Mouse (Mus musculus) hindbrain, embryonic 16.5 days (tissue): Measurements from ENCODE around the gene Hist3h2a. TPM values are rescaled to one million over a fixed set of nuclear protein-coding genes. Genes with fewer than 3 reads are reported as not detected.

Experiments used
- ATAC-seq: fragments of 200-750 bp; cut with Nextera tagmentation; 2 replicates; pipeline ENCODE4 v1.8.0; 2017; ENCODE audit warnings: moderate TSS enrichment, moderate library complexity
- H3K27ac ChIP-seq: fragments of 300-500 bp; sonication (generic); 2 replicates; pipeline ENCODE4 v1.5.1; 2014; ENCODE audit warnings: low read depth, mild to moderate bottlenecking, control low read depth, low read length, moderate library complexity
- H3K27me3 ChIP-seq: fragments of 300-500 bp; sonication (generic); replicated peaks from 2 replicates; pipeline ENCODE4 v1.6.1; 2014; ENCODE audit warnings: low read length; ENCODE audit not compliant: control insufficient read depth, insufficient read depth
- H3K36me3 ChIP-seq: fragments of 300-500 bp; sonication (generic); 2 replicates; pipeline ENCODE4 v1.6.1; 2014; ENCODE audit warnings: mild to moderate bottlenecking, low read length, moderate library complexity, mixed read lengths; ENCODE audit not compliant: control insufficient read depth, insufficient read depth
- H3K4me1 ChIP-seq: fragments of 300-500 bp; sonication (generic); 2 replicates; pipeline ENCODE4 v1.6.1; 2014; ENCODE audit warnings: low read depth, low read length; ENCODE audit not compliant: control insufficient read depth, insufficient read depth
- H3K4me2 ChIP-seq: fragments of 300-500 bp; sonication (generic); 2 replicates; pipeline ENCODE4 v1.6.1; 2014; ENCODE audit warnings: mild to moderate bottlenecking, low read length, control low read depth, moderate library complexity
- H3K4me3 ChIP-seq: fragments of 300-500 bp; sonication (generic); 2 replicates; pipeline ENCODE4 v1.5.1; 2014; ENCODE audit warnings: mild to moderate bottlenecking, low read length, control low read depth, moderate library complexity
- H3K9ac ChIP-seq: fragments of 300-500 bp; sonication (generic); 2 replicates; pipeline ENCODE4 v1.6.1; 2014; ENCODE audit warnings: low read depth, mild to moderate bottlenecking, control low read depth, low read length, moderate library complexity
- H3K9me3 ChIP-seq: fragments of 300-500 bp; sonication (generic); 2 replicates; pipeline ENCODE4 v1.6.1; 2014; ENCODE audit warnings: mild to moderate bottlenecking, low read length, moderate library complexity; ENCODE audit not compliant: control insufficient read depth
- WGBS: fragments of 180-500 bp; shearing (Covaris S2); extraction: QIAGEN DNeasy Blood & Tissue Kit; methylation state at CpG from one replicate; pipeline ENCODE4 v1.1.7; 2014; 5-methylcytosine and 5-hydroxymethylcytosine counted together
- polyA plus RNA-seq: library from polyadenylated mRNA; unstranded; fragments of >200 nt; fragmentation: Nextera tagmentation; extraction: Ambion mirVana; gene quantifications from 2 replicates; pipeline ENCODE4 v1.2.1, GENCODE M21; 2015

Gene Hist3h2a
- polyA plus RNA-seq, 1 experiment from 2014 or later = 89.6 TPM

GRCm38 (mm10) chr11:58926651-58927050 lies 27.8 kb upstream of the Hist3h2a start:
- no peak for ATAC-seq
- Histone ChIP-seq H3K27me3 (no peaks in the 10 kb centered on the region), H3K27ac (no peak overlapping the region), H3K9me3 (no peaks in the 10 kb centered on the region), H3K4me3 (no peak overlapping the region), H3K36me3 (peaks cover 4% of the 10 kb centered on the region), H3K9ac (no peak overlapping the region), H3K4me1 (no peaks in the 10 kb centered on the region), H3K4me2 (no peak overlapping the region)
- WGBS = 87% methylated on average over 2 of the region's 3 CpGs

DNA sequence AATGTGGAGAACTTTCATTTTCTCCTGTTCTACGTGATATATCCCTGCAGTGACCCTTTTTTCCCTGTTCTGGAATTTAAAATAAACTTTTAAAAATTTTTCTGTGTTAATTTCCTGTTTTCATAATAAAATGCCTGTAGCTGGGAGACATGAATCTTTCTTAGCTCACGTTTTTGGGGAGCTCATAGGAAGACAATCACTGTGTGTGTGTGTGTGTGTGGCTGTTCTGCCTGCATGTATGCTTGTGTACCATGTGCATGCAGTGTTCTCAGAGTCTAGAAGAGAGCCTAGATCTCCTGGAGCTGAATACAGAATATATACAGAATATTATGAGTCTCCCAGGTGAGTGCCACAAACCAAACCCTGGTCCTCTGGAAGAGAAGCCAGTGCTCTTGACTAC lies 27.4 kb upstream of the Hist3h2a start:
- H3K9me3 ChIP-seq = no peaks in the 10 kb centered on the region
- no peaks in the 10 kb centered on the region for H3K27me3 ChIP-seq
- no peaks in the 10 kb centered on the region for H3K4me1 ChIP-seq
- ATAC-seq = no peak
- H3K4me2 ChIP-seq = no peak overlapping the region
- no peak overlapping the region for H3K27ac ChIP-seq
- H3K9ac ChIP-seq = no peak overlapping the region
- no peak overlapping the region for H3K4me3 ChIP-seq
- H3K36me3 ChIP-seq = peaks cover 8% of the 10 kb centered on the region
- WGBS = 82% methylated on average over 2 of the region's 2 CpGs

DNA sequence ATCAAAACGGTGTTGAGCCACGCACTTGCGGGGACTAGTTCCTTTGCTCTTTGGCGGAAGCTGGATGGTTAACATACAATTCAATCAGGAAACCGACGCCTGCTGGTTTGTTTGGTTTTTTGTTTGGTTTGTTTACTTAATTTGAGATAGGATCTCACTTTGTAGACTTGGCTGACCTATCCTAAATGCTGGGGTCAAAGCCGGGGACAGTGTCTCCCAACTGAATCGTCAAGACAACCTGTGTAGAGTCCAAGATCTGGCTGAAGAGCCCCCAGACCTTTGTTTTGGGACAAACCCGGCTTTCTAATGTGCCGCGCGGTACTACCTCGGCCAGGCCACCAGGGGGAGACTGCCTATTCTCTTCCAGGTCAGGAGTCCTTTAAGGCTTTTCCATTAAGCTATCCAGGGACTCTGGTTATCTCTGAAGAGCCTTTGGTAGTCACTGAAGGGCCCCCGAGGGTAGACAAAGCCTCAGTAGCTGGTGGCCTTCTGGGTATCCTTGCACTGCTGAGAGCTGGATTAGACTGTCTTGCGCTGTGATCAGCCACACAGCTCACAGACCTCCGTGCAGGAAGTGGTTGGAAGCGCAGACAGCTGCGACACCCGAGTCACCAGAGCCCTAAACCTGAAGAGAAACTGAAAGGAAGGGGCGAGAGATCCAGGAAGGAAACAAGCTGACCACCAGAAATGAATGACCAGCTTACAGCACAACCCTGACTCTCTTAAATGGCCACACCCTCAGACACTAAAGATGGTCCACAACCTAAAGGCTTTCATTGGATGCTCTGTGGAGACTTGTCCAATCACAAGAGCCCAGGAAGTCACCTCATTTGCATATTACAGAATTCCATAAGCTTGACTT lies 26.5 kb upstream of the Hist3h2a start:
- ATAC-seq = peak; percentile 56
- H3K36me3 ChIP-seq = peaks cover 17% of the 10 kb centered on the region
- H3K4me1 ChIP-seq = no peaks in the 10 kb centered on the region
- H3K9ac ChIP-seq = no peak overlapping the region
- H3K9me3 ChIP-seq = no peaks in the 10 kb centered on the region
- H3K27me3 ChIP-seq = no peaks in the 10 kb centered on the region
- peak overlapping the region; percentile 6 for H3K4me2 ChIP-seq
- 39% methylated on average over 20 of the region's 20 CpGs for WGBS
- H3K4me3 ChIP-seq = no peak overlapping the region
- H3K27ac ChIP-seq = no peak overlapping the region

GRCm38 (mm10) chr11:58929055-58929454 lies 25.4 kb upstream of the Hist3h2a start:
- Histone ChIP-seq H3K9me3 (no peaks in the 10 kb centered on the region), H3K4me1 (no peaks in the 10 kb centered on the region), H3K4me2 (no peak overlapping the region), H3K36me3 (peaks cover 21% of the 10 kb centered on the region), H3K27ac (no peak overlapping the region), H3K9ac (no peak overlapping the region), H3K27me3 (no peaks in the 10 kb centered on the region), H3K4me3 (no peak overlapping the region)
- ATAC-seq = no peak
- 77% methylated on average over 4 of the region's 4 CpGs for WGBS

- H3K9me3 ChIP-seq = no peaks in the 10 kb centered on the region
- 74% methylated on average over 3 of the region's 3 CpGs for WGBS
Observed at GRCm38 (mm10) chr11:58929641-58930040, 24.8 kb upstream of the Hist3h2a start.

DNA sequence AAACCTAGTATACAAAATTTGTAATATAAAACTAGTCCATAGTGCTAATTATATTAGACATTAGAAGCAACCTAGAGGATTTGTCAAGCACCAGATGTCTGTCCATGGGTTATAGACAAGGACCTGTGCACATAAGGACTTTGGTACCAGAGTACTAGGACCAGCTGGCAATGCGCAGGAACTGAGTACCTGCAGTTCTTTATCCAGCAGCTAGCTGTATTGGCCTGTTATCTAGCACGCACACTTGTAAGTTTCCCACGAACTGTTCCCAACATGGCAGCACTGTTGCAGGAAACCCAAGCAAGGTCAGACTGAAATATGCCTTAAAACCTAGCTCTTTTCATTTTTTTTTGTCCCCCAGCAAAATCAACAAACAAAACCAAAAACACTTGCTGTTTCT lies 24.2 kb upstream of the Hist3h2a start:
- WGBS = 88% methylated on average over 3 of the region's 3 CpGs
- Histone ChIP-seq H3K27ac (no peak overlapping the region), H3K4me1 (no peaks in the 10 kb centered on the region), H3K4me2 (no peak overlapping the region), H3K27me3 (no peaks in the 10 kb centered on the region), H3K9me3 (no peaks in the 10 kb centered on the region), H3K4me3 (no peak overlapping the region), H3K36me3 (peaks cover 25% of the 10 kb centered on the region), H3K9ac (no peak overlapping the region)
- no peak for ATAC-seq

More at GRCm38 (mm10) chr11:58929641-58930040, 24.8 kb upstream of the Hist3h2a start:
- no peak overlapping the region for H3K27ac ChIP-seq
- no peak overlapping the region for H3K9ac ChIP-seq
- H3K4me3 ChIP-seq = no peak overlapping the region
- no peak for ATAC-seq
- peaks cover 21% of the 10 kb centered on the region for H3K36me3 ChIP-seq
- H3K4me1 ChIP-seq = no peaks in the 10 kb centered on the region
- H3K4me2 ChIP-seq = no peak overlapping the region
- no peaks in the 10 kb centered on the region for H3K27me3 ChIP-seq

GRCm38 (mm10) chr11:58931576-58931975 lies 22.9 kb upstream of the Hist3h2a start:
- H3K4me2 ChIP-seq = no peak overlapping the region
- no peak overlapping the region for H3K4me3 ChIP-seq
- no peaks in the 10 kb centered on the region for H3K9me3 ChIP-seq
- H3K4me1 ChIP-seq = peaks cover 2% of the 10 kb centered on the region
- H3K27me3 ChIP-seq = no peaks in the 10 kb centered on the region
- peaks cover 25% of the 10 kb centered on the region for H3K36me3 ChIP-seq
- ATAC-seq = no peak
- 82% methylated on average over 4 of the region's 4 CpGs for WGBS
- no peak overlapping the region for H3K27ac ChIP-seq
- no peak overlapping the region for H3K9ac ChIP-seq

- Histone ChIP-seq H3K27ac (peak overlapping the region; percentile 96), H3K36me3 (peaks cover 9% of the 10 kb centered on the region), H3K9me3 (no peaks in the 10 kb centered on the region), H3K4me2 (peak overlapping the region; percentile 72), H3K4me3 (peak overlapping the region; percentile 93), H3K4me1 (peaks cover 17% of the 10 kb centered on the region), H3K27me3 (no peaks in the 10 kb centered on the region), H3K9ac (peak overlapping the region; percentile 99)
- ATAC-seq = 0 out of 2 replicates have a peak, but pooled peaks have one; percentile 0
- under 1% methylated on average over 13 of the region's 13 CpGs for WGBS
Observed at GRCm38 (mm10) chr11:58937909-58938308, 16.6 kb upstream of the Hist3h2a start.

GRCm38 (mm10) chr11:58938322-58939087 lies 16.0 kb upstream of the Hist3h2a start, which contains the start of gene Rnf187:
TSS of gene Rnf187 (minus strand) at chr11:58938916.
- no peaks in the 10 kb centered on the region for H3K27me3 ChIP-seq
- ATAC-seq = peak; percentile 98
- peak within 1 kb of the TSS; percentile 96 for H3K27ac ChIP-seq
- under 1% methylated on average over 67 of the region's 95 CpGs for WGBS
- peaks cover 5% of the 10 kb centered on the region for H3K36me3 ChIP-seq
- peak within 1 kb of the TSS; percentile 72 for H3K4me2 ChIP-seq
- peak within 1 kb of the TSS; percentile 93 for H3K4me3 ChIP-seq
- peak within 1 kb of the TSS; percentile 99 for H3K9ac ChIP-seq
- no peaks in the 10 kb centered on the region for H3K9me3 ChIP-seq
- peaks cover 17% of the 10 kb centered on the region for H3K4me1 ChIP-seq
